Mouse (Mus musculus): ENCODE data around the gene Abca13. TPM values are rescaled to one million over a fixed set of nuclear protein-coding genes. Genes with fewer than 3 reads are reported as not detected.
A peak's percentile ranks its signal among the peaks of the same experiment; 100 is the strongest.
"Not testable (repeated sequence)": the region's sequence is repeated elsewhere in the genome, so short reads cannot be mapped to it uniquely, and the experiment has no call there.

Abca13 gene
- total RNA-seq (2017), result 1.2 and 1.8 TPM in 2 replicates

GRCm38 (mm10) chr11:9191555-9192131 is at the start of gene Abca13:
Abca13 (plus strand) TSS chr11:9191942.
- peak; percentile 47; the same call in 1 of the 2 replicates for ATAC-seq (ENCODE audit: extremely low read depth, insufficient number of reproducible peaks, low FRiP score, poor library complexity, severe bottlenecking)

- ATAC-seq (ENCODE audit: extremely low read depth, insufficient number of reproducible peaks, low FRiP score, poor library complexity, severe bottlenecking), result peak; percentile 67
Observed at GRCm38 (mm10) chr11:9145113-9145512, 46.6 kb upstream of the Abca13 start.

DNA sequence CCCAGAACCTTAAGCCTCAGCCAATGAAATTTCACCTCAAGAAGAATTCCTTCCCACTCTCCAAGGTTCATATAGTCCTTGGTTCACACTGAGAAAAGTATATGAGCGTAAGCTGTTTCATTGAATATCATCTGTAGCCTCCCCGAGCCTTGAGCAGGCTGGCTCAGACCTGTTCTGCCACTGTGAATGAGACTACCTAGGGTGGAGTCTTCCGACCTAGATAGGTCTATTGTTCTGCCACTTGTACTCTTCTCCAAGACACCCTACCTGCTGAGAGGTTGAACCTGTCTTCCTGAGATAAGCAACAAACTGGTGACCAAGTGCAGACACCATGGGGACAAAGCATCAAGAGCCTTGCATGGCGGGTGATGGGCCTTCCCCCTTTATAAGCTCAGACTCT is 45.6 kb upstream of the Abca13 start:
- ATAC-seq (ENCODE audit: extremely low read depth, insufficient number of reproducible peaks, low FRiP score, poor library complexity, severe bottlenecking), result no peak

GRCm38 (mm10) chr11:9146683-9147082 is 45.1 kb upstream of the Abca13 start:
- 0 out of 2 replicates have a peak, but pooled peaks have one; percentile 39 for ATAC-seq (ENCODE audit: extremely low read depth, insufficient number of reproducible peaks, low FRiP score, poor library complexity, severe bottlenecking)

- ATAC-seq (ENCODE audit: extremely low read depth, insufficient number of reproducible peaks, low FRiP score, poor library complexity, severe bottlenecking), result no peak
Observed at GRCm38 (mm10) chr11:9148206-9148605, 43.5 kb upstream of the Abca13 start.

GRCm38 (mm10) chr11:9150403-9150802 is 41.3 kb upstream of the Abca13 start:
- ATAC-seq (ENCODE audit: extremely low read depth, insufficient number of reproducible peaks, low FRiP score, poor library complexity, severe bottlenecking), result not testable (repeated sequence)

DNA sequence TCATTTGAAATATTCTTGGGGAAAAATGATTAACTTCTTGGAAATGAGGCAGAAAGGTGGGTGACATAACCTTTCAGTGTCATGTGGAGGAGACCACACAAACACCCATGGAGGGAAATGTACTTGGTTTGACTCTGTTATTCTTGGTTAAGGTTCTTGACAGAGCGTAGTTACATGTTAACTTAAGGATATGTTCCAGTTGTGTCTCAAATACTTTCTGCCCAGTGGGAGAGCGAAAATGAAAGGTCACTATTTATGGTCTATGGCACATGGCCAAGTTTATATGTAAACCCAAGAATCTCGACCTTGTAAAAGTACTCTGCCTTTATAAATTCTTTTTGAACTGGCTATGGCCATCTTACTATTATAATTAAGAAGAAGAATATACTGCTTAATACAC is 31.8 kb upstream of the Abca13 start:
- ATAC-seq (ENCODE audit: extremely low read depth, insufficient number of reproducible peaks, low FRiP score, poor library complexity, severe bottlenecking), result no peak

DNA sequence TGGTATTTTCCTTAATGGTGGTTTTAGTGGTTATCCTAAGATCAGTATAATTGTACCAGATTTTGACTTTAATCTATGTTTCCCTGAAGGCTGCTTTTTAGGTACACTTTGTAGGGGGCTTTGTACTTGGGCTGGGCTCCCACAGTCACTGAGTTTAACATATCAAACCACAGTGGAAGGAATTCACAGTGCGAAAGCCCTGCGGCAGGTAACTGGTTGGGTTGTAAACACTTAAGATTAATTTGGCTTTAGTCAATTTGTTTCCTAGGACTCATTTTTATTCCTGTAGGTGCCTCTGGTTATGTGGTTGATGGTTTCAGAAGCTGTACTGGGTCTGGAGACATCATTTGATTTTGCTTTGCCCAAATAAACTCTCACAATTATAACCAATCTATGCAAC is 24.4 kb upstream of the Abca13 start:
- ATAC-seq (ENCODE audit: extremely low read depth, insufficient number of reproducible peaks, low FRiP score, poor library complexity, severe bottlenecking), result no peak

GRCm38 (mm10) chr11:9181477-9181876 is 10.3 kb upstream of the Abca13 start:
- no peak for ATAC-seq (ENCODE audit: extremely low read depth, insufficient number of reproducible peaks, low FRiP score, poor library complexity, severe bottlenecking)

- ATAC-seq (ENCODE audit: extremely low read depth, insufficient number of reproducible peaks, low FRiP score, poor library complexity, severe bottlenecking), result not testable (repeated sequence)
Observed at GRCm38 (mm10) chr11:9189471-9189870, 2.3 kb upstream of the Abca13 start.

GRCm38 (mm10) chr11:9190772-9191554 is 779 bp upstream of the Abca13 start:
- no peak for ATAC-seq (ENCODE audit: extremely low read depth, insufficient number of reproducible peaks, low FRiP score, poor library complexity, severe bottlenecking)

- ATAC-seq (ENCODE audit: extremely low read depth, insufficient number of reproducible peaks, low FRiP score, poor library complexity, severe bottlenecking), result no peak
Observed at GRCm38 (mm10) chr11:9194861-9195260, 3.1 kb downstream of the Abca13 start.

- peak; percentile 84 for ATAC-seq (ENCODE audit: extremely low read depth, insufficient number of reproducible peaks, low FRiP score, poor library complexity, severe bottlenecking)
Observed at GRCm38 (mm10) chr11:9199868-9200267, 8.1 kb downstream of the Abca13 start.

DNA sequence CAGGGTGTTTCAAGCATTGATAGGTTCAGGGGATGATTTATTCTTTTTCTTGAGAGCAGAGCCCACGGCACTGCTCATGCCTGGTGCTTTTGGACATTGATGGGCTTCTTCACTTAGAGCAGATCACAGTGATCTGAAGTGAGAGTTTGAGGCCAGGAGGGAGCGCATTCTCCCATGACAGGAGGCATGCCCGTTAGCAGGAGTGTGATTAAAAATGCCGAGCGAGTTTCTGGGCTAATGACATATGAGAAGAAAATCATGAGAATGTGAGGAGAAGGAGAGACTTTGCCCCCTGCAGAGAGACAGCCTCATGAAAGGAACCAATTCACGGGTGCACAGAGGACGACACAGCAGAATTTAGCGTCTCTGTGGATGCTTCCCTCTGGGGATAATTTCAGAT is 19.0 kb downstream of the Abca13 start:
- ATAC-seq (ENCODE audit: extremely low read depth, insufficient number of reproducible peaks, low FRiP score, poor library complexity, severe bottlenecking), result no peak

GRCm38 (mm10) chr11:9213580-9213979 is 21.8 kb downstream of the Abca13 start:
- ATAC-seq (ENCODE audit: extremely low read depth, insufficient number of reproducible peaks, low FRiP score, poor library complexity, severe bottlenecking), result no peak

DNA sequence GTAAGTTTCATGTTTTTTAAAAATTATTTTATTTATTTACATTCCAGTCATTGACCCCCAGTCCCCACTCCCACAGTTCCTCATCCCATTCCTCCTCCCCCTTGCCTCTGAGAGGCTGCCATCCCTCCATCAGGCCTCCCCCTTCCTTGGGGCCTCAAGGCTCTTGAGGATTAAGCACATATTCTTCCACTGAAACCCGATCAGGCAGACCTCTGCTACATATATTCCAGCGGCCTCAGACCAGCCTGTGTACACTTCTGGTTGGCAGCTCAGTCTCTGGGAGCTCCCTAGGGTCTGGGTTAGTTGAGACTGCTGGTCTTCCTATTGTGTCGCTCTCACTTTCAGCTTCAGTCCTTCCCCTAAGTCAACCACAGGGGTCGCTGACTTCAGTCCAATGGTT is 24.5 kb downstream of the Abca13 start:
- no peak for ATAC-seq (ENCODE audit: extremely low read depth, insufficient number of reproducible peaks, low FRiP score, poor library complexity, severe bottlenecking)

- no peak for ATAC-seq (ENCODE audit: extremely low read depth, insufficient number of reproducible peaks, low FRiP score, poor library complexity, severe bottlenecking)
Observed at GRCm38 (mm10) chr11:9220501-9220900, 28.8 kb downstream of the Abca13 start.

- no peak for ATAC-seq (ENCODE audit: extremely low read depth, insufficient number of reproducible peaks, low FRiP score, poor library complexity, severe bottlenecking)
Observed at GRCm38 (mm10) chr11:9221646-9222045, 29.9 kb downstream of the Abca13 start.

GRCm38 (mm10) chr11:9226399-9226798 is 34.7 kb downstream of the Abca13 start:
- ATAC-seq (ENCODE audit: extremely low read depth, insufficient number of reproducible peaks, low FRiP score, poor library complexity, severe bottlenecking), result 0 out of 2 replicates have a peak, but pooled peaks have one; percentile 39

DNA sequence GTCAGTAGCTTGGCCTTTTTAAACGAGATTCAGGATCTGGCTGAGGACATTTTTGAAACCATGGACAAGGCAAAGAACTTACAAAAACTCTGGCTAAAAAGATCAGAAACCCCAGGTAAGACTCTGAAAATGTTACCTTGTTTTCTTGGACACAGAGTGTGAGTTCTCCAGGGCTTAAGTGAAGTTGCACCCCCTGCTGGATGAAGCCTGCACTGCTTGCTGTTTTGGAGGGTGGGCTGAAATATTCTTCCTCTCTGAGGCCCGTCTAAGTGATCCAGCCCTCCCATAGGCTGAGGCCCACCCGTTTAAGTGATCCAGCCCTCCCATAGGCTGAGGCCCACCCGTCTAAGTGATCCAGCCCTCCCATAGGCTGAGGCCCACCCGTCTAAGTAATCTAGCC is 57.9 kb downstream of the Abca13 start:
- ATAC-seq (ENCODE audit: extremely low read depth, insufficient number of reproducible peaks, low FRiP score, poor library complexity, severe bottlenecking), result not testable (repeated sequence)

All from neutrophil, adult 5-6 weeks (primary cell).